Mouse (Mus musculus): Measurements from ENCODE around the gene Sapcd2.

DNA sequence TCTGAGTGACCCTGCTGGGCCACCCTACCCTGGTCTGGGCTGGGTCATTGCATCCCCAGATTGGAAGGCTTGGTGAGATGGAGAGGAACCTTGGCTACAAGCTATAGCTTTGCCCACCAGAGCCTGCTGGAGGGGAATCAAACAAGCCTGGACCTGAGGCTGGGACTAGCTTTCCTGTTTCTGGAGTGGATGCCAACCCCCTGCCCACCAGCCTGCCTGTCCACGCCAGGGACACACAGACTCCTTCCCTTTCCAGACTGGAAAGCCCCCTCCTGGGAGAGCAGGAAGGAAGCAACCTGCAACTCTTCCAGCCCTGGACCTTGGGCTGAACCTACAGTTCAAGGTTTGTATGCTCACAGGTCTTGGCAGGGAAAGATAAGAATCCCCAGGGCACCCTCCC lies 51.5 kb downstream of the Sapcd2 start:
- TF ChIP-seq CTCF (IDR thresholded peaks at IDR 0.05; ENCODE audit: control insufficient read depth, insufficient read depth, insufficient read length) (no peak), USF1 (IDR thresholded peaks at IDR 0.05; ENCODE audit: low read depth) (no peak), CEBPB (IDR thresholded peaks at IDR 0.05; ENCODE audit: low read depth) (no peak), MAX (IDR thresholded peaks at IDR 0.05) (no peak), MYOD1 (IDR thresholded peaks at IDR 0.05; ENCODE audit: control insufficient read depth, insufficient read length, low read depth) (no peak)

Data from C2C12 (cell line).